Mouse (Mus musculus) adrenal gland, adult 2 months (tissue): ENCODE results near the gene Fhod1. TPM values are rescaled to one million over a fixed set of nuclear protein-coding genes. Genes with fewer than 3 reads are reported as not detected.

Source experiments
- DNase-seq: peaks from one replicate; pipeline ENCODE4 v3.0.0; 2021
- polyA plus RNA-seq: library from polyadenylated mRNA; depleted of rRNA; stranded (reverse); fragments of >200 nt; gene quantifications from 2 replicates; pipeline ENCODE4 v1.2.3, GENCODE M21; 2012
- total RNA-seq, 2 experiments: library from RNA; stranded (reverse); gene quantifications; 2 replicates each; pipeline ENCODE4 v1.2.3; 2021

Fhod1 gene
- total and polyA plus RNA-seq, 3 experiments: 7.6 to 16.5 (median 16.3) TPM

- DNase-seq: peak; percentile 45
Measured at GRCm38 (mm10) chr8:105349096-105349771, 1.5 kb upstream of the Fhod1 start.

- peak; percentile 66 for DNase-seq
Measured at GRCm38 (mm10) chr8:105348450-105349095, 820 bp upstream of the Fhod1 start, which contains the start of gene Slc9a5. TSS of gene Slc9a5 (plus strand) at chr8:105348843.

DNA sequence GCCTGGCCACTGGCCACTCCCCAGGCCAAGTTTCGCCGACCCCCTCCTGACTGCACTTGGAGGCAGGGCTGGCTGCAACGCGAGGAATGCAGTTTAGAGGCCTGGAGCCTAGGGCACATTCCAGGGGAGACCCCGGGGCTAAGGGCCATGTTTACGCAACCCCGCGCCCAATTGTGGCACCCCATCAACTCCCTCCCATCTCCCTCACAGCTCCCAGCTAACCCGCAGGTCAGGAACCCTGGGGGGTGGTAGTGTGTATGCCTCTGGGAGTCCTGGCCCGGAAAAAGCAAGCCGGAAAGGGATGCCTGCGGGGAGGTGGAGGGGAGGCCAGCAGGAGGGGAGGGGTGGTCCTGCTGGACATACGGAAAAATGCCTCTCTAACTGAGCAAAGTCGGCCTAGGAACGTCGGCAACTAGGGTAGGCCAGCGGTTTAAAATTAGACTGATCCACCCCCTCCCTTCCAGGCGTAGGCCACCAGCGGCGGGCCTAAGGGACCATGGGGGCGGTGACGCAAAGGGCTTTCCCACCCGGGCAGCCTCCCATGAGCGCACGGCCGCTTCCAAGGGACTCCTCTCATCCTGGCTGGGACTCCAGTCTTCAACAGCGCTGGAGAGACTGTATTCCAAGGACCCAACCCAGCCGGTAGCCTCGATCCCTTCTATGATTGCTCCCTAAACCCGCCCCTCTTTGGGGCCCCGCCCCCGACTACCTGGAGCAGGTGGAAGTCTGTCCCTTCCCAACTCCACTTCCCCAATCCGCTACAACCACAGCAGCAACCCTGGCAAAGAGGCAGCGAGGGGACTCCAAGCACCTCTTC is 934 bp downstream of the Fhod1 start:
- DNase-seq: peak; percentile 70

DNA sequence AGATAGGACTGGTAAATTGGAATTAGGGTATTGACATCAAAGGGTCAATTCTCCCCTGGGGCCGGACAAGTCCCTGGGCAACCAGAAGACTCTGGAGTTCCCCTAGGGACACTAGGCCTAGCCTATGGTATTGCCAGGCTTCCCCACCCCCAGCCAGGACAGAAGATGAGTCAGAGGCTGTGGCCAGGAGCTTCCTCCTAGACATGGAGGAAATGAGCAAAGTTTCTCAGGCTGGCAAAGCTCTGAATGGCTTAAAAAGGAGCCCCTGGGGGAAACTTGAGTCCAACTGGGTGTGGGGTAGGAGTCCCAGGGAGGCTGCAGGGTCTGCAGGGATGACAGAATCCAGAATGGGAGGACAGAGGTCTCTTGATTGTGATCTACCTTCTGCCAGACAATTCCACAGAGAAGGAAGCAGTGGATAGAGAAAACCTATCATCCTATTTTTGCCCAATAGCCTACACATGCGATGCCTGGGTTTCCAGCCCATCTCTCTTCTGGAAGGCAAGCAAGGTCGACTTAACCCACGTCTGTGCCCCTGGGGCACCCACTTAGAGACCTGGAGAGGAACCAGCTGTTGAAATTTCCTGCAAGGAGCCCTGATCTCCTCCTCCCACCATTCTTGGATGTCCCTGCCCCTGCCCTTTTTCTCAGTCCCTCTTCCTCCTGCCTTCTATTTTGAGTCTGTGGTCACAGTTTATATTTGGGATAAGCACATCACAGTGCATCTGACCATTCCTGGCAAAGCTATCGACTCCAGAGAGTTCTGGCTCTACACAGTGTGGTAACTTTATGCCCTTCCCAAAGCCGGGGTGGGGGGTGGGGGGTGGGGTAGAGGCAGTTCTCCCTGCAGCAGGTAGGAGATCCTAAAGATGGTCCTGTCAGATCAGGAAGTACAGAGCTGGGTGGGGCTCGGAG is 2.4 kb downstream of the Fhod1 start:
- DNase-seq: peak; percentile 78

DNA sequence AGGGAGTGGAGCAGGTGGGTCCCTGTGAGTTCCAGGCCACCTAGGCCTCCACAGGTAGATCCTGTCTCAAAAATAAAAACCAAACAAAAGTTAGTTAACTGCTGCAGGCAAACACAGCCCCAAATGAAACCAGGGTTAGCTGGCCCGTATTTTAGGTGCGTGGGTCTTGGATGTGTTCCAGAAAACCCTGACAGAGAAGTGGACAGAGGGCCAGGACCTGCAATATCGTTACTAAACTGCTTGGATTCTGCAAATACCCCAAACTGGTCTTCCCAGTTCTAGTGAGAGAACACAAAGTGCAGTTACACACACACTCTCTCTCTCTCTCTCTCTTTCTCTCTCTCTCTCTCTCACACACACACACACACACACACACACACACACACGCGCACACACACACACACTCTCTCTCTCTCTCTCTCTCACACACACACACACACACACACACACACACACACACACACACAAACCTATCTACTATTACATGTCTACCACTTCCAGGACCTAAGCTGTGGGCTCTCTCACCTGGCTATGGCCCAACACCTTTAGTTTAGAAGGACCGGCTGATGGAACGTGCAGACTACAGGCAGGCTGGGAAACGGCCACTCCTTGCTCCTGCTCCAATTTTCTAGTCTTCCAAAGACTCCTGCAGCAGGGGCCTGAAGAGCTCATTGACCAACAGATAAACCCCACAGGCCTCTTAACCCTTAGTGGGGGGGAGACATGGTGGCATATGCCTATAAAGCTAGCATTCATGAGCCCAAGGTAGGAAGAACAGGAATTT is 3.8 kb downstream of the Fhod1 start:
- no peak for DNase-seq

- no peak for DNase-seq
Measured at GRCm38 (mm10) chr8:105342768-105343167, 5.0 kb downstream of the Fhod1 start.

DNA sequence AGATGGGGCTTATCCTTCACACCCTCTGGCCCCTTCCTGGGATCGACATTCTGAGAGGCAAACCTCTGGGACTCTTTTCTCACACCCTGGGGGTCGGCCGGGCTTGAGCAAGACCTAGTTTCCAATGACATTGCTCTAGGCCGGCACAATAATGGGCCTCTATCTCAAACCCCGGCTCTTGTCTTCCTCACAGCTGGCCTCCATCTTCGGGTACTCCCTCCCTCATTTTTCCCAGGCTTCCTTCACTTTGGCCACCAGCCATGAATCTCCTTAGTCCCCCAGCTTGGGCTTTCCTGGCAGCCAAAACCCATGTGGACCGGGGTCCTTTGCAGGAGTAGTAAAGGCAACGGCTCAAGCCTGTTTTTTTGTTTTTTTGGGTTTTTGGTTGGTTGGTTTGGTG is 6.4 kb downstream of the Fhod1 start:
- no peak for DNase-seq

GRCm38 (mm10) chr8:105339886-105340635 is 7.7 kb downstream of the Fhod1 start:
- DNase-seq: peak; percentile 44

DNA sequence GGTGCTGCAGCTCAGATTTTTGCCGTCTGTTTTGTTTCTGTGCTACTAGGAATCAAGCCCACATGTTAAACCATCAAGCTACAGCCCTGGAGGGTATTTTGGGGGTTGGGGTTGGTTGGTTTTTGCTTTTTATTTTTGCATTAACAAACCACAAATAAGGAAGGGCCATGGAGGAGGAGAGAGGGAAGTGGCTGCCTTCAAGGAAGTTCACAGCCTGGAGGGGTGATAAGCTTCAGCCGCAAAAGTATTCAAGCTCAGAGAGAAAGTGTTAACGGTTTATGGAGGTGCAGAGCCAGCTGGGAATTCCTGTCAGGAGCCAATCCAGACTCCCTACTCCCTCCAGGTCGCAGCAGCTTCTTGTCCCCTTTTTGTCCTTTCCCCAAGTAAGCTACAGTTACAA is 8.8 kb downstream of the Fhod1 start:
- DNase-seq: no peak

DNA sequence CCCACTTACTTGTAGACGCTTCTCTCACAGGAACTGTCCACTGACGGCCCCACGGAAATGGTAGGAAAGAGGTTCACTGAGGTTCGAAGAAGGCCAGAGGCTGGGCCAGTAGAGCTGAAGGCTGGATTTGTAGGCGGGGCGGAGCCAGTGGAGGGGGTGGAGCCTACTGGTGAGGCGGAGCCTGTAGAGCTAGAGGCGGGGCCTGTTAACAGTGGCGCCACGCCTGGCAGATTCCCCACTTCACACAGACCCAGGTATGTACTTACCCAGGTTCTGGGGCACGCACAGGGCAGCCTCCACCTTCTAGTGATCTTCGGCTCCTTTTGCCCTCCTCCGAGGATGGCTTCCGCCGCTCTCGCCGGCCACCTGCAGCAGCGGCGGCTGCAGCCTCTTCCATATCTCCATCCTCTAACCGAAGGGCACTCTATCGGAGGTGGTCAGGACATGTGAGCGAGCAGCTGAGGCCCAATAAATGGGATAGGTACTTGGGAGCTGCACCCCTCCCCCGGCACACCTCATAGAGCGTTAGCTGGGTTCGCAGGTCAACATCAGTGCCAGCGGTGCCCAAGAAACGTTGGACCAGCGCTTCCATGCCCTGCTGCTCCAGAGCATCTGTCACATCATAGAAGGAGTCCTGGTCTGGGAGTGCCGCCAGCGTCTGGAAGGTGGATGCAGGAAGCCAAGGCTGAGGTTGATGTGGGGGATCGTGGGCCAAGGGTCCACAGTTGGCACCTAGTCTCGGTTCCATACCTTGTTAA is 11.2 kb downstream of the Fhod1 start:
- no peak for DNase-seq

DNA sequence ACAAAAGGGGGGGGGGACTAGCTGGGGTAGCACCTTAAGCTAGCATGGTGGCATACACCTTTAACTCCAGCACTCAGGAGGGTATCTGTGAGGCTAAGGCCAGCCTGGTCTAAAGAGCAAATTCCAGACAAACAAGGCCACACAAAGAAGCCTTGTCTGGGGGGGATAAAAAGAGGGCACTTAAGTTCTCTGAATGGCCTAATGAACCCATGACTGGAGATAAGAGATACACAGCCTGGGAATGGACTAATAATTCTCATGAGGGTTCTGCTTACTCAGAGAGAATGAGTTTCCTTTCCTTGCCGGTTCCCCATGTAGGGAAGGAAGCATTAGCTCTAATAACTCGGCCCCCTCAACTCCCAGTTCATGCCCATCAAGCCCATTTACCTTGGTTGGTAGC is 15.2 kb downstream of the Fhod1 start:
- no peak for DNase-seq

- DNase-seq: no peak
Measured at GRCm38 (mm10) chr8:105331931-105332330, 15.8 kb downstream of the Fhod1 start.

- DNase-seq: no peak
Measured at GRCm38 (mm10) chr8:105331469-105331868, 16.3 kb downstream of the Fhod1 start.

- no peak for DNase-seq
Measured at GRCm38 (mm10) chr8:105330325-105330724, 17.4 kb downstream of the Fhod1 start.

DNA sequence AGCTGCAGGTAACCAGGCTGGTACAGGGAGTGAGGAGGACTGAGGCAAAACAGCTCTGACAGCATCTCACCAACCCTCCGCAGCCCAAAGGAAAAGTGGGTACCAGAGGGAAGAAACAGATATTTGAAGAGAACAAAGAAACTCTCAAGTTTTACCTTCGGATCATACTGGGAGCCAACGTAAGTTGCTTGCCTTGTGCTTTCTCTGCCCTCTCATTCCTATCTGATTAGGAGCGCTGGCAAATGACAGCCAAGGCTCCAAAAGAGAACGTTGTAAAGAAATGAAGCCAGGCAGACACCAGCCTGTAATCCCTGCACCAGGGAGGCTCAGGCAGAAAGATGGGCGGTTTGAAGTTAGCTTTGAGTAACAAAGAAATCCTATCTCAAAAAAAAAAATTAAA is 20.8 kb downstream of the Fhod1 start:
- no peak for DNase-seq

- DNase-seq: peak; percentile 97
Measured at GRCm38 (mm10) chr8:105326141-105326672, 21.5 kb downstream of the Fhod1 start, which contains the start of the genes Lrrc29 and Tmem208. TSS of gene Lrrc29 (minus strand) at chr8:105326278. TSS of gene Tmem208 (plus strand) at chr8:105326354.

DNA sequence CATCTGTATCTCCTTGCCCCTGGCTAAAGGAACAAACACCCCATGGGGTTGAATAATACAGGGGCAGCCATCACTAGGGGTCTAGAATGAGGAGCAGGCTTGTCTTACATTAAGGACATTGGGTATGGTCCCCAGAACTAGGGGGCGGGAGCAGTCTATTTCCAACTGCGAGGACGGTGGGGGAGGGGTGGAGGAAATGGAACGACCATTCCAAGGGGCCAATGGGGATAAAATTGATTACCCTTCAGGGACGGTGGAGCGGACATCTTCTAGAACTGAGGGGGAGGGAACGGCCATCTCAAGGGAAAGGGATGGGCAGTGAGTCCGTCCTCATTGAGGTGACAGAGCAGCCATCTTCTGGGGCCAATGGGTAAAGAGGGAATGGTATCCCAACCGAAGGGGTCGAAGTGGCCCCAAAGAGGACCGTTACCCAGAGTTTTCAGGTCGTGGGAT is 22.1 kb downstream of the Fhod1 start:
- DNase-seq: no peak

GRCm38 (mm10) chr8:105323183-105323582 is 24.6 kb downstream of the Fhod1 start:
- DNase-seq: no peak

- no peak for DNase-seq
Measured at GRCm38 (mm10) chr8:105318662-105319190, 29.0 kb downstream of the Fhod1 start.
